Mouse (Mus musculus) kidney, postnatal 4 days (tissue): ENCODE data around the gene Slc22a12.

ENCODE experiments used
- DNase-seq, 2 experiments: peaks; one replicate each; pipeline ENCODE4 v3.0.0; 2021; ENCODE audit warnings: mixed read lengths in 2 of 2

Gene Slc22a12

DNA sequence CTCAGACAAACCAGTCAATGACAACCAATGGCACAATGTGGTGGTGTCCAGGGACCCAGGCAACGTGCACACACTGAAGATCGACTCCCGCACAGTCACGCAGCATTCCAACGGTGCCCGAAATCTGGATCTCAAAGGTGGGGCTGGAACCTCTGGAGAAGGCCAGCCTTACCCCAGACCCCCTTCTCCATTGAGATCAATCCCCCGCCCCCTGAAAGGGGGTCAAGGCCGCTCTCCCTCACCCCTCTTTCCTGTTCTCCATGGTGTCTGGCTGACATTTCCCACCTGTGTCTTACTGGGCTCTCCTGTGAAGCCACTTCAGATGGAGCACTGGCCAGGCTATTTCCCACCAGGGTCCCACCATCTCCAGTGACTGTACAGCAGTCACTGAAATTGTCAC, 51.3 kb downstream of the Slc22a12 start:
- DNase-seq = no peak

DNA sequence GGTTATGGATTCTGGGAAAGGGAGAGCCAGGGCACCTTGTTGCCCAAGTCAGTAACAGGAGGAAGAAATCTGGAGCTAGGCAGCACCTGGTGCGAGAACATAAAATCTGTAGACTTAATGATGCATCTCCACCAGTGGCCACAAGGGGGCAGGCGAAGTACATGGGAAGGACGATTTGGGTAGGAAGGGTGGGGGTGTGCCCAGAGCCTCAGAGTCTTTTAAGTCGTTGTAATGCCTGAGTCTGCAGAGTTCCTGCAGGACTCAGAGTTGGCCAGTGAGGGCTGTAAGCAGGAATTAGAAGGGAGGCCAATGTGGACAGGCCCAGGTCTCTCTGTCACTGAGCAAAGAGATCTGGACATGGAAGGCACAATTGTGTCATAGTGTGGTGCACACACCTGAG, 53.8 kb downstream of the Slc22a12 start:
- peak; percentile 94 to 95 for DNase-seq
